Mouse (Mus musculus) granulocyte monocyte progenitor cell, adult 5-6 weeks (primary cell): ENCODE measurements at regions not wholly inside any gene's neighbourhood (a gene's known extent, or its start where the extent isn't known, plus 50 kb on each side); places are given as distances from the start of the nearest gene placed in this dataset.

Source experiments
- ATAC-seq: replicated peaks from 2 replicates; pipeline ENCODE4 v1.8.0; 2016; ENCODE audit warnings: mild to moderate bottlenecking, moderate TSS enrichment, inconsistent platforms; ENCODE audit not compliant: poor library complexity, severe bottlenecking

GRCm38 (mm10) chr17:67569865-67570264, 62.7 kb downstream of the Lrrc30 start:
- ATAC-seq: no peak

GRCm38 (mm10) chr17:67566216-67566615, 66.3 kb downstream of the Lrrc30 start:
- no peak for ATAC-seq

- no peak for ATAC-seq
Observed at GRCm38 (mm10) chr17:67565746-67566145, 66.8 kb downstream of the Lrrc30 start.

- no peak for ATAC-seq
Observed at GRCm38 (mm10) chr17:67564845-67565244, 67.7 kb downstream of the Lrrc30 start.

- no peak for ATAC-seq
Observed at GRCm38 (mm10) chr17:67563036-67563435, 69.5 kb downstream of the Lrrc30 start.

GRCm38 (mm10) chr17:67561802-67562201, 70.7 kb downstream of the Lrrc30 start:
- ATAC-seq: no peak

GRCm38 (mm10) chr17:67557351-67557870, 75.1 kb downstream of the Lrrc30 start:
- ATAC-seq: no peak

- no peak for ATAC-seq
Observed at GRCm38 (mm10) chr17:67552581-67553139, 79.9 kb downstream of the Lrrc30 start.

- no peak for ATAC-seq
Observed at GRCm38 (mm10) chr17:67548966-67549700, 83.4 kb downstream of the Lrrc30 start.

GRCm38 (mm10) chr17:67544410-67544809, 88.1 kb downstream of the Lrrc30 start:
- ATAC-seq: no peak

- ATAC-seq: no peak
Observed at GRCm38 (mm10) chr17:67532331-67532730, 100.2 kb downstream of the Lrrc30 start.

- ATAC-seq: no peak
Observed at GRCm38 (mm10) chr17:67520848-67521411, 111.6 kb downstream of the Lrrc30 start.

- ATAC-seq: no peak
Observed at GRCm38 (mm10) chr17:67515601-67516147, 116.8 kb downstream of the Lrrc30 start.

GRCm38 (mm10) chr17:67514387-67515241, 117.9 kb downstream of the Lrrc30 start:
- no peak for ATAC-seq

- peak; percentile 40; the same call in 1 of the 2 replicates for ATAC-seq
Observed at GRCm38 (mm10) chr17:67512699-67513450, 119.6 kb downstream of the Lrrc30 start.

- ATAC-seq: no peak
Observed at GRCm38 (mm10) chr17:67512008-67512407, 120.5 kb downstream of the Lrrc30 start.

- ATAC-seq: no peak
Observed at GRCm38 (mm10) chr17:67509921-67510320, 122.6 kb downstream of the Lrrc30 start.

- no peak for ATAC-seq
Observed at GRCm38 (mm10) chr17:67509091-67509618, 123.4 kb downstream of the Lrrc30 start.

GRCm38 (mm10) chr17:67508353-67508752, 124.2 kb downstream of the Lrrc30 start:
- ATAC-seq: no peak
